Mouse (Mus musculus): Measurements from ENCODE around the gene Pabpc4. TPM values are rescaled to one million over a fixed set of nuclear protein-coding genes. Genes with fewer than 3 reads are reported as not detected.

The Pabpc4 gene
- 6.8 TPM for polyA plus RNA-seq (2017; shearing (Covaris generic))

GRCm38 (mm10) chr4:123261721-123262401, at the start of gene Pabpc4:
Gene Pabpc4, plus strand, starts transcription at chr4:123262351.

GRCm38 (mm10) chr4:123233492-123234084, 28.6 kb upstream of the Pabpc4 start, which contains the start of gene Heyl:
Gene Heyl, plus strand, starts transcription at chr4:123233556.

GRCm38 (mm10) chr4:123323534-123323933, 61.4 kb downstream of the Pabpc4 start, which contains the start of gene Oxct2a:
Gene Oxct2a, minus strand, starts transcription at chr4:123323634.

GRCm38 (mm10) chr4:123342642-123343470, 80.7 kb downstream of the Pabpc4 start, which contains the start of gene Bmp8a:
Gene Bmp8a, minus strand, starts transcription at chr4:123343252.

Other genes with a start within 250 kb of the Pabpc4 start
- gene Trit1, start 245.8 kb upstream of the Pabpc4 start, polyA plus RNA-seq (2017; shearing (Covaris generic)) = 24.1 TPM
- not detected for gene Bmp8b, start 157.2 kb upstream of the Pabpc4 start, polyA plus RNA-seq (2017; shearing (Covaris generic))
- gene Oxct2b, start 146.1 kb upstream of the Pabpc4 start, polyA plus RNA-seq (2017; shearing (Covaris generic)) = not detected
- gene Ppie, start 122.4 kb upstream of the Pabpc4 start, polyA plus RNA-seq (2017; shearing (Covaris generic)) = 81.5 TPM
- gene Hpcal4, start 79.1 kb upstream of the Pabpc4 start, polyA plus RNA-seq (2017; shearing (Covaris generic)) = 0.07 TPM
- gene Nt5c1a, start 60.8 kb upstream of the Pabpc4 start, polyA plus RNA-seq (2017; shearing (Covaris generic)) = not detected
- not detected for gene Heyl, start 28.8 kb upstream of the Pabpc4 start, polyA plus RNA-seq (2017; shearing (Covaris generic))
- not detected for gene Oxct2a, start 61.3 kb downstream of the Pabpc4 start, polyA plus RNA-seq (2017; shearing (Covaris generic))
- not detected for gene Bmp8a, start 80.9 kb downstream of the Pabpc4 start, polyA plus RNA-seq (2017; shearing (Covaris generic))